Mouse (Mus musculus) liver, embryonic 11.5 days (tissue): ENCODE data around the gene Mmp14. TPM values are rescaled to one million over a fixed set of nuclear protein-coding genes. Genes with fewer than 3 reads are reported as not detected.

Experiments used
- ATAC-seq: fragments of 200-750 bp; cut with Nextera tagmentation; replicated peaks from 2 replicates; pipeline ENCODE4 v1.8.0; 2017; ENCODE audit warnings: moderate number of reproducible peaks, mild to moderate bottlenecking, moderate TSS enrichment, moderate library complexity; ENCODE audit not compliant: low FRiP score
- DNase-seq: peaks from one replicate; pipeline ENCODE4 v3.0.0-alpha.2; 2017; ENCODE audit warnings: low spot score
- H3K27ac ChIP-seq: fragments of 300-500 bp; sonication (generic); 2 replicates; pipeline ENCODE4 v1.5.1; 2014; ENCODE audit warnings: mild to moderate bottlenecking, low read depth, low read length, control low read depth
- H3K27me3 ChIP-seq: fragments of 300-500 bp; sonication (generic); replicated peaks from 2 replicates; pipeline ENCODE4 v1.6.1; 2014; ENCODE audit warnings: low read length, mixed read lengths; ENCODE audit not compliant: control insufficient read depth, insufficient read depth
- H3K36me3 ChIP-seq: fragments of 300-500 bp; sonication (generic); 2 replicates; pipeline ENCODE4 v1.6.1; 2014; ENCODE audit warnings: mild to moderate bottlenecking, low read length, moderate library complexity, mixed read lengths; ENCODE audit not compliant: control insufficient read depth, insufficient read depth
- H3K4me1 ChIP-seq: fragments of 300-500 bp; sonication (generic); replicated peaks from 2 replicates; pipeline ENCODE4 v1.6.1; 2014; ENCODE audit warnings: low read length, mixed read lengths; ENCODE audit not compliant: control insufficient read depth, insufficient read depth
- H3K4me2 ChIP-seq: fragments of 300-500 bp; sonication (generic); 2 replicates; pipeline ENCODE4 v1.6.1; 2014; ENCODE audit warnings: mild to moderate bottlenecking, control low read depth, moderate library complexity
- H3K4me3 ChIP-seq: fragments of 300-500 bp; sonication (generic); 2 replicates; pipeline ENCODE4 v1.5.1; 2014; ENCODE audit warnings: low read depth, low read length, control low read depth
- H3K9ac ChIP-seq: fragments of 300-500 bp; sonication (generic); 2 replicates; pipeline ENCODE4 v1.6.1; 2014; ENCODE audit warnings: low read depth, low read length, control low read depth
- H3K9me3 ChIP-seq: fragments of 300-500 bp; sonication (generic); 2 replicates; pipeline ENCODE4 v1.6.1; 2016; ENCODE audit warnings: low read length, inconsistent platforms, mixed read lengths; ENCODE audit not compliant: control insufficient read depth
- WGBS: fragments of 180-500 bp; shearing (Covaris S2); extraction: QIAGEN DNeasy Blood & Tissue Kit; methylation state at CpG from one replicate; pipeline ENCODE4 v1.1.7; 2014; 5-methylcytosine and 5-hydroxymethylcytosine counted together
- polyA plus RNA-seq: library from polyadenylated mRNA; unstranded; fragments of >200 nt; fragmentation: Nextera tagmentation; extraction: Ambion mirVana; gene quantifications from 2 replicates; pipeline ENCODE4 v1.2.1, GENCODE M21; 2014

The Mmp14 gene
- polyA plus RNA-seq, 1 experiment from 2014 or later = 57.6 TPM

DNA sequence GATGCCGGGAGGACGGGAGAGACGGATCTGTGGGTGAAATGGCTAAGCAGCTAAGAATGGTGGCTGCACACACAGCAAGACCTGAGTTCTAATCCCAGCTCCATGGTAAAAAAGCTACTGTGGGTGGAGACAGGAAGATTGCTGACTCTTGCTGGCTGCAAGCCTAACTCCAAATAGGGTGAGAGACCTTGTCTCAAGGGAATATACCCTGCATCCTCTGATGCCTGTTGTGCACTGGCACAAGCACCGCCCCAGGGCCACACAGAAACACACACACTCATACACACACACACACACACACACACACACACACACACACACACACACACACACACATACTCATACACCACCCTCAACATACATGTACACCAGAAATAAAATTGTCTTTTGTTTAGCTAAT is 14.6 kb upstream of the Mmp14 start:
- Histone ChIP-seq H3K27me3 (no peaks in the 10 kb centered on the region), H3K4me2 (peak overlapping the region; percentile 73), H3K4me1 (peaks cover 25% of the 10 kb centered on the region), H3K9me3 (no peaks in the 10 kb centered on the region), H3K36me3 (no peaks in the 10 kb centered on the region), H3K4me3 (no peak overlapping the region; the same call in 1 of the 2 replicates), H3K27ac (no peak overlapping the region), H3K9ac (peak overlapping the region; percentile 54)
- WGBS = 68% methylated on average over 4 of the region's 4 CpGs
- no peak for DNase-seq
- ATAC-seq = no peak

DNA sequence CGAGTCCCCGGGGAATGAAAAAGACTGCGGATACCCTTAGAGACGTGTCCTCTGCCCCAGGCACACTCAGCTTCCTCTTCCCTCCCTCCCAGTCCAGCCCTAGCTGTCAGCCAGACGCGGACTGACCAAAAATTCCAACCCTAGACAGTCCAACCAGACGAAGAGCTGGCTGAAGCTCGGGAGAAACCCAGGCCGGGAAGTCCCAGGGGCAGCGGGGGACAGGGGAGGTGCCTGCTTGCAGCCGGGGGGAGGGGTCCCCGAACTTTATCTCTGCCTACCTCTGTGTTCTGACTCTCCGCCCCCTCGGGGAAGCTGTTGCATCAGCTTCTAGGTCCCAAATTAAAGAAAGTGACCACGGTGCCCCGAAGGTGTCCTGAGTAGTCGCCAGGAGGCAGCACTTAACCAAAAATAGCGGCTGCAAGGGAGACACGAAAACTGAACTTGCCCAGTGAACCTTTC is 13.8 kb upstream of the Mmp14 start, which contains the start of gene Slc7a7:
Slc7a7 (minus strand) TSS at position 158 of the 459 bp plus-strand sequence.
- Histone ChIP-seq H3K36me3 (no peaks in the 10 kb centered on the region), H3K4me2 (peak within 1 kb of the TSS; percentile 73), H3K9ac (peak within 1 kb of the TSS; percentile 54), H3K27me3 (no peaks in the 10 kb centered on the region), H3K4me1 (peaks cover 25% of the 10 kb centered on the region), H3K9me3 (no peaks in the 10 kb centered on the region), H3K27ac (peak within 1 kb of the TSS; percentile 63), H3K4me3 (peak within 1 kb of the TSS; percentile 48)
- ATAC-seq (peak; percentile 72), DNase-seq (peak; percentile 69)
- WGBS = 3% methylated on average over 19 of the region's 19 CpGs

DNA sequence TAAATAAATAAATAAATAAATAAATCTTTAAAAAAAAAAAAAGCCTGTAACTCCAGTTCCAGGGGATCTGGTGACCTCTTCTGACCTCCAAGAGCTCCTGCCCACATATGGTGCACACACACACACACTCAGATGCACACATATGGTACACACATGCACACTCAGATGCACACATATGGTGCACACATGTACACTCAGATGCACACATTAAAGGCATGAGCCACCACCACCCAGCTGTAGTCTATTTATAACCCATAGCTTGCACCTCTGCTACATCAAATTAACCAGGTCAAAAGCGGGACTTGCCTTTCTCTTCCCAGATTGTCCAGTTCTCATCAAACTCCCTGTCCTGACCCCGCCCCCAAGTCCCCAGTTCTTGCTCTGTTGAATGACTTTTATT is 10.4 kb upstream of the Mmp14 start:
- H3K36me3 ChIP-seq = no peaks in the 10 kb centered on the region
- WGBS = 91% methylated on average over 2 of the region's 2 CpGs
- ATAC-seq (no peak), DNase-seq (no peak)
- no peak overlapping the region for H3K4me3 ChIP-seq
- no peak overlapping the region for H3K9ac ChIP-seq
- no peak overlapping the region for H3K27ac ChIP-seq
- H3K4me1 ChIP-seq = peaks cover 28% of the 10 kb centered on the region
- H3K27me3 ChIP-seq = no peaks in the 10 kb centered on the region
- H3K4me2 ChIP-seq = no peak overlapping the region
- H3K9me3 ChIP-seq = no peaks in the 10 kb centered on the region

DNA sequence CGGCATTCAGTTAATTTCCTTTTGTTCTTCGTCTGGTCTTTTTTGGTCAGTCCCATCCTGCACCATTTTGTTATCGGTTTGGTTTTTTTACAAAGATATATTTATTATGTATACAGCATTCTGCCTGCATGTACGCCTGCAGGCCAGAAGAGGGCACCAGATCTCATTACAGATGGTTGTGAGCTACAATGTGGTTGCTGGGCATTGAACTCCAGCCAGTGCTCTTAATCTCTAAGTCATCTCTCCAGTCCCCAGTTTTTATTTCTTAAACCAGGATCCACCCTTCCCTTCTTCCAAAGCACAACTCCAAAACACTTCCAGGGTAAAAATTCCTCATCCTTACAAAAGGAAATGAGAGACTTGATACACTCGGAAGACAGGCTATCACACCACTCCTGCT is 8.0 kb upstream of the Mmp14 start:
- H3K9ac ChIP-seq = no peak overlapping the region
- no peak overlapping the region for H3K27ac ChIP-seq
- no peak overlapping the region for H3K4me3 ChIP-seq
- no peaks in the 10 kb centered on the region for H3K27me3 ChIP-seq
- DNase-seq (no peak), ATAC-seq (no peak)
- H3K4me2 ChIP-seq = no peak overlapping the region
- 46% methylated on average over 5 of the region's 5 CpGs for WGBS
- no peaks in the 10 kb centered on the region for H3K9me3 ChIP-seq
- peaks cover 22% of the 10 kb centered on the region for H3K4me1 ChIP-seq
- no peaks in the 10 kb centered on the region for H3K36me3 ChIP-seq

DNA sequence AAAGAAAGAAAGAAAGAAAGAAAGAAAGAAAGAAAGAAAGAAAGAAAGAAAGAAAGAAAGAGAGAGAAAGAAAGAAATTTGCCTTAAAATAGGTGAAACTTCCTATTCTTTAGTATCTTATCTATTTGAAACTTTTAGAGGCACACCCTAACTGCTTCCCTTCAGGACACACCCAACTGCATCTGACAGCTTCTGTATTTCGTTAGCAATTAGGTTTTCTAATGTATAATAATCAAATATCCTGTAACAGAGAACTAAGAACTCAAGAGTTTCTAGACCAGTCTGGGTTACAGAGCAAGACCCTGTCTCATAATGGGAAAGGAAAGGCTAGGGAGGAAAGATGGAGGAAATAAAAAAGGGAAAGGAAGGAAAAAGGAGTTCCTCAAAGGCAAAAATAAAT is 6.8 kb upstream of the Mmp14 start:
- peaks cover 5% of the 10 kb centered on the region; the same call in 1 of the 2 replicates for H3K36me3 ChIP-seq
- DNase-seq (no peak), ATAC-seq (no peak)
- H3K4me3 ChIP-seq = no peak overlapping the region
- H3K4me2 ChIP-seq = peak overlapping the region; percentile 53
- H3K4me1 ChIP-seq = peaks cover 27% of the 10 kb centered on the region
- H3K27me3 ChIP-seq = no peaks in the 10 kb centered on the region
- no peaks in the 10 kb centered on the region for H3K9me3 ChIP-seq
- 48% methylated on average over 1 of the region's 1 CpGs for WGBS
- peak overlapping the region; percentile 64; the same call in 1 of the 2 replicates for H3K27ac ChIP-seq
- H3K9ac ChIP-seq = no peak overlapping the region

DNA sequence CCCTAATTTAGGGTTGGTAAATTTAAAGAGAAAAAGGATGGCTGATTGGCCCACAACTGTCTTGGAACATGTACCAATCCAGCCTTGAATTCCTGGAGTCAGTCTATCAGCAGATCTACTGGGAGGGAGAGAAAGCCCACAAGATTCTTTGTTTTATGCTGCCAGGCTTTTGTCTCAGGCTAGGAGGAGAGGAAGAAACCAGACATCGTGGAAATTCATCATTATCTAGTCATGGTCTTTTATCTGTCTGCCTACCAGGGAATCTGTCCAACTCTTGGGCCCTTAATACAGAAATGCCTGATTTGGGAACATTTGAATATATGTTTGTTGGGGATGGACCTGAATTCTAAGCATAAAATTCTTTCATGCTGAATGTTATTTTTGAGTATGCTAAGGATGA is 5.9 kb upstream of the Mmp14 start:
- Histone ChIP-seq H3K9me3 (no peaks in the 10 kb centered on the region), H3K27ac (peak overlapping the region; percentile 64; the same call in 1 of the 2 replicates), H3K4me2 (peak overlapping the region; percentile 89), H3K4me3 (no peak overlapping the region), H3K4me1 (peaks cover 36% of the 10 kb centered on the region), H3K9ac (no peak overlapping the region), H3K36me3 (peaks cover 5% of the 10 kb centered on the region; the same call in 1 of the 2 replicates), H3K27me3 (no peaks in the 10 kb centered on the region)
- 42% methylated on average over 1 of the region's 1 CpGs for WGBS
- DNase-seq (no peak), ATAC-seq (no peak)

DNA sequence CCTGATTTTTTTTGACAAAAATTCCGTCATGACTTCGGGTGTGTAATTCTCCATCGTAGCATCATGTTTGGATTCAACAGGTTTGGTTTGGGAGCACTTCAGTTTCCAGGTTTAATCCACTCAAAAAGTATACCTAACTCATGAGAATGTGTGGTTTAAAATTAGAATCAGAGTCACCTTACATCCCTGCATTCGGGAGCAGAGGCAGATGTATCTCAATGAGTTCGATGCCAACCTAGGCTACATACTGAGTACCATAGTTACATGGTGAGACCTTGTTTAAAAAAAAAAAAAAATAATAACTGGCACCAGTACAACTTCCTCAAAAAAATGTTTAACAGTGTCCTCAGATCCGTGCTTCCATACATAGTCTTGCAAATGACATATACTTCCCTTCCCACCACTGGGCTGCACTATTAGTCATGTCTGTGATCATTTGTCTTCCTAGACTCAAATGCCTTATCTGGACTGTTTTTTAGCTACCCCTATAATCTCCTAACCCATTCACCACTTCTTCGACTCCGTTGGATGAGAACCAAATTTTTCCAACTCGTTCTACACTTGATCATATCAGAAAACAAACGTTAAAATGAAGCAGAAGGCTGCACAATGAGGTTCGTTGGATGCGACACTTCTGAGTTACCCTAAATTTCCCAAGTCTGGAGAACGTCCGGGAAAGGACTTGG is 5.3 kb upstream of the Mmp14 start:
- DNase-seq (no peak), ATAC-seq (no peak; the same call in 1 of the 2 replicates)
- no peaks in the 10 kb centered on the region for H3K9me3 ChIP-seq
- WGBS = 31% methylated on average over 14 of the region's 14 CpGs
- peak overlapping the region; percentile 96 for H3K4me3 ChIP-seq
- peaks cover 5% of the 10 kb centered on the region; the same call in 1 of the 2 replicates for H3K36me3 ChIP-seq
- H3K9ac ChIP-seq = peak overlapping the region; percentile 95
- H3K27me3 ChIP-seq = peaks cover 5% of the 10 kb centered on the region; the same call in 1 of the 2 replicates
- peak overlapping the region; percentile 91 for H3K27ac ChIP-seq
- peak overlapping the region; percentile 89 for H3K4me2 ChIP-seq
- peaks cover 38% of the 10 kb centered on the region for H3K4me1 ChIP-seq

DNA sequence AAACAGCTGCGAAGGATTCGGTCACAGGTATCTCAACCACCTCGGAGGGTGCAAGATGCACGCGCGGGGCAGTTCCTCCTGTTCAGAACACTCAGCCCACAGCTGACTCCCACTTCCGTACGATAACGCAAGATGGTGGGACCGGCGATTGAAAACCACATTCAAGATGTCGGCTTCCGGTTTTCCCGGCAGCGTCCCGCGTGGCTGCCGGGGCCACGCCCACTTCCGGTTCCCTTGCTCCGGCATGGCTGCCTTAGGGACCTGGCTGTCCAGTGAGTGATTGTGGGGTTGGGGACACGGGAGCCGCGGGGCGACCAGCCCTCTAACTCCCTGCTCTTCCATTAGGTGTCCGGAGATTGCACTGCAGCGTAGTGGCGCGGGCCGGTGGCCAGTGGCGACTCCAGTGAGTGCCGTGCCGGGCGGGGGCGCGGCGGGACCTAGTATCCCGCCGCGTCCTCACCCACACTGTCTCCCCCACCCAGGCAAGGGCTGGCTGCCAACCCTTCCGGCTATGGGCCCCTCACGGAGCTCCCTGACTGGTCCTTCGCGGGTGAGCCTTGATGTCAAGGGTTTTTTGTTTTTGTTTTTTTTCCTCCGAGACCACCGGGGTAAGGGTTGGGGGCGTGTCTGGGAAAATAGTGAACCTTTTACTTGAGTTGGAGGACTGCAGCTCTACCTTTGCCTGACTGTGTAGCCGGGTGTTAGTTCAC is 4.6 kb upstream of the Mmp14 start, which contains the start of gene Mrpl52:
Mrpl52 (plus strand) TSS at position 221 of the 710 bp plus-strand sequence.
- Histone ChIP-seq H3K27ac (peak within 1 kb of the TSS; percentile 91), H3K36me3 (peaks cover 5% of the 10 kb centered on the region; the same call in 1 of the 2 replicates), H3K27me3 (peaks cover 11% of the 10 kb centered on the region), H3K9me3 (no peaks in the 10 kb centered on the region), H3K9ac (peak within 1 kb of the TSS; percentile 95), H3K4me1 (peaks cover 44% of the 10 kb centered on the region), H3K4me2 (peak within 1 kb of the TSS; percentile 89), H3K4me3 (peak within 1 kb of the TSS; percentile 96)
- under 1% methylated on average over 48 of the region's 48 CpGs for WGBS
- DNase-seq (peak; percentile 91), ATAC-seq (peak; percentile 77)
